Mouse (Mus musculus) gastrocnemius, postnatal 14 days (tissue): ENCODE measurements around the gene Mc1r. TPM values are rescaled to one million over a fixed set of nuclear protein-coding genes. Genes with fewer than 3 reads are reported as not detected.

ENCODE experiments used
- DNase-seq: peaks from one replicate; pipeline ENCODE4 v3.0.0; 2021; ENCODE audit warnings: mixed read lengths
- intact Hi-C: fragments of 180-260 bp; cut with DNase I; formaldehyde crosslinking; loops from one replicate; pipeline ENCODE4 v1.15.1; 2025; ENCODE audit warnings: low total_unique reads
- total RNA-seq, 2 experiments: library from RNA; stranded (reverse); gene quantifications; 2 replicates each; pipeline ENCODE4 v1.2.3; 2021

The Mc1r gene
- total RNA-seq, 2 experiments from 2014 or later, result not detected

- intact Hi-C loops, result no loop called here
- no peak for DNase-seq
Measured at GRCm38 (mm10) chr8:123453951-123454350, 47.0 kb downstream of the Mc1r start.

GRCm38 (mm10) chr8:123454559-123454958 lies 47.7 kb downstream of the Mc1r start:
- intact Hi-C loops, result no loop called here
- DNase-seq, result no peak

Other genes starting within 250 kb of the Mc1r start
- 1 to 10 TPM; 5.7 to 6.9 TPM for gene Sult5a1, start 248.8 kb upstream of the Mc1r start, total RNA-seq
- 10 to 100 TPM; 11.8 to 20.9 TPM for gene Dpep1, start 220.9 kb upstream of the Mc1r start, total RNA-seq
- 10 to 100 TPM; 41.6 to 53.3 TPM for gene Chmp1a, start 194.3 kb upstream of the Mc1r start, total RNA-seq
- 1 to 10 TPM; 1.6 to 1.8 TPM for gene Spata33, start 194.3 kb upstream of the Mc1r start, total RNA-seq
- gene Cdk10, start 182.3 kb upstream of the Mc1r start, total RNA-seq, result 10 to 100 TPM; 11.5 to 12.0 TPM
- gene Spata2l, start 170.9 kb upstream of the Mc1r start, total RNA-seq, result 1 to 10 TPM in 1 of 2 experiments, under 1 TPM in 1; 0.86 to 1.4 TPM
- gene Zfp276, start 152.9 kb upstream of the Mc1r start, total RNA-seq, result 1 to 10 TPM; 5.6 to 6.0 TPM
- 10 to 100 TPM; 11.7 to 12.0 TPM for gene Vps9d1, start 152.8 kb upstream of the Mc1r start, total RNA-seq
- 1 to 10 TPM in 1 of 2 experiments, under 1 TPM in 1; 0.92 to 1.3 TPM for gene Fanca, start 88.5 kb upstream of the Mc1r start, total RNA-seq
- gene Spire2, start 74.4 kb upstream of the Mc1r start, total RNA-seq, result under 1 TPM; 0.44 to 0.92 TPM
- 100 to 1,000 TPM; 140 to 162 TPM for gene Tcf25, start 33.4 kb upstream of the Mc1r start, total RNA-seq
- gene Tubb3, start 4.3 kb downstream of the Mc1r start, total RNA-seq, result under 1 TPM in 1 of 2 experiments, not detected in 1; 0.16 TPM
- 10 to 100 TPM; 36.2 to 36.3 TPM for gene Def8, start 16.4 kb downstream of the Mc1r start, total RNA-seq
- gene Afg3l1, start 70.8 kb downstream of the Mc1r start, total RNA-seq, result 10 to 100 TPM; 35.4 to 36.3 TPM
- gene Dbndd1, start 108.4 kb downstream of the Mc1r start, total RNA-seq, result not detected
- 1 to 10 TPM; 4.6 to 4.9 TPM for gene Gas8, start 111.7 kb downstream of the Mc1r start, total RNA-seq
- gene Rhou, start 246.8 kb downstream of the Mc1r start, total RNA-seq, result 1 to 10 TPM; 3.9 to 4.9 TPM